Mouse (Mus musculus): ENCODE results near the gene Ampd2.

DNA sequence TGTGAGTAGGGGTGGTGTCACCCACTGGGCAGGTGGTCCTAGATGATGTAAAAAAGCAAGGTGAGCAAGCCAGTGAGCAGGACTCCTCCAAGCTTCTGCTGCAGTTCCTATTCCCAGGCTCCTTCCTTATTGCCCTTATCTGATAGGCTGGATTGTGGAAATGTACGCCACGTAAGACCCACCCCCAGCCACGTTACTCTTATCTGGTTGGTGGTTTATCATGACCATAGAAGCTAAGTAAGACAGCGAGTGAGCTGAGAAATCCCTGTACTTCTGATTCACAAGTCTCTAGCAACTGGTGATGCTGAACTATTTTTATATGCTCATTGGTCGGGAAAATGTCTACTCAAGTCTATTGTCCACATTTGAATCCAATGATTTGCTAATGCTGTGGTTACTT, 60.4 kb downstream of the Ampd2 start:
- TF ChIP-seq POLR2A (IDR thresholded peaks at IDR 0.05; ENCODE audit: low read depth, low read length) (no peak), CTCF (IDR thresholded peaks at IDR 0.05; ENCODE audit: extremely low read depth, insufficient read depth, insufficient read length, insufficient replicate concordance) (no peak)

Data from spleen, adult 2 months (tissue).